Mouse (Mus musculus) cortical plate, adult 2 months (tissue): Measurements from ENCODE around the gene B3glct.

ENCODE experiments used
- CTCF ChIP-seq: fragments of 200-500 bp; IDR thresholded peaks from 2 replicates; pipeline ENCODE4 v1.5.1; 2011; ENCODE audit warnings: mild to moderate bottlenecking, control low read depth, low read length; ENCODE audit not compliant: insufficient read depth; ENCODE audit errors: extremely low read depth
- POLR2A ChIP-seq: fragments of 200-500 bp; IDR thresholded peaks from 2 replicates; pipeline ENCODE4 v1.6.1; 2011; ENCODE audit warnings: mild to moderate bottlenecking, low read length, control low read depth; ENCODE audit not compliant: insufficient read depth; ENCODE audit errors: extremely low read depth

DNA sequence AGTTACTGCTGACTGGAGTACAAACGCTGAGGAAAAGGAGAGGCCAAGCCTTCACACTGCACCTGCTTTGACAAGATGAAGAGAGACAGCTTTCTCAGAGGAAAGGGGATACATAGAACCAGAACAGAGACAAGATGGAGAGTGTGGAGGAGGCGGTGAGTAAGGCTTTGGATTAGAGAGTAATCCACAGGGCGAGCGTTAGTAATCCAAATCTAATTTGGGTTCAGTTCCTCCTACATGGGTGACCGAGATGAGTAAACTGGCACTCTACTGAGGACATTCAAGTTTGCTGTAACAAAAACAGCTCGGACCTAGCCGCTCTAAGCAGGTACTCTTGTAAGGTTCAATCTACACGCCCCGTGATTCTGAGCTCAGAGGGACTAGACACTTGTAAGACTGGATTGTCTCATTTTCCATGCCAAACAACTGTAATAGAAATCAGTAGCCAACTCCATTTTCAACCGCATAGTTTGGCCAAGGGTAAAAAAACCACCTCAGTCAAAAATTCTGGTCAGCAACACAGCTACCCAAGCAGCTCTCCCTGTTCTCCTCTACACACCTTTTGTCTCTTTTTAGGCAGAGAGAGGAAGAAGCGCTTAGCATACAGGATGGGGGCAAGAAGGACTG lies 43.5 kb upstream of the B3glct start:
- TF ChIP-seq CTCF (no peak), POLR2A (no peak)
